Mouse (Mus musculus) hindlimb bud, embryonic 11.5 days (tissue): Measurements from ENCODE around the gene Tsacc.
"Not testable (repeated sequence)": the region's sequence is repeated elsewhere in the genome, so short reads cannot be mapped to it uniquely, and the experiment has no call there.

Experiments used
- DNase-seq: peaks from one replicate; pipeline ENCODE4 v3.0.0-alpha.2; 2012; ENCODE audit warnings: low read depth, low spot score; ENCODE audit errors: extremely low spot score

Gene Tsacc

DNA sequence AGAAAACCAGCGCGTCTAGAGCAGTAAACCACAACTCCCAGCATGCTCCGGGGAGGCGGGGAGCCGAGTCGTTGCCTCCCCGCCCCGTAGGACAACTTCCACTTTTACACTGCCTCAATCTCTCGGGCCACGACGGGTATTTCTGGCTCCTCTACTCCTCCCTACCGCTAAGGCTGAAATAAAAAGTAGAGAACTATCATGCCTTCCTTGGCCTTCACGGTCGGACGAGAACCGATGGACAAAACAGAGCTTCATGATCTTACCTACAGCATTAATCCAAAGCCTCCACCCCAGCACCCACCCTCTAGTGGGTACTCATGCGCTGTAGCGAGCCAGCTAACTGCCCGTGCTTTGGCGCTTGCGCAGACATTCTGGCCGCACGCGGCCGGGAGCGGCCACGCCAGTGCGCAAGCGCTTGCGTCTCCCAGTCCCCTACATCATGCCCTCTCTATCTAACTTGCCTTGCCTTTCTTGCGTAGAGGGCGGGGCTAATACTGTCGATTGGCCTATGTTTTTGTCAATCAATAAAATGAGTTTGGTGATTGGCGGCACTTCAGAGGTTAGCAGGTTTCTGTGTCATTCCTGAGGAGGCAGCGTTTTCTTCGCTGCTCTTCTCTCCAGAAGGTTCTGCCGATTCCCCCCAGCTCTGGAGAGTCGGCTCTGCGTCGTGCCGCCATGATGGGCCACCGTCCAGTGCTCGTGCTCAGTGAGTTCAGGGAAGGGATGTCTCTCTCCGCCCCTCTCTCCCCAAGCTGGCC is at the start of gene Tsacc, which contains the start of gene Cct3:
TSS of gene Tsacc (minus strand) at position 439 of the 758 bp plus-strand sequence.
TSS of gene Cct3 (plus strand) at position 556 of the 758 bp plus-strand sequence.
- peak; percentile 99 for DNase-seq

DNA sequence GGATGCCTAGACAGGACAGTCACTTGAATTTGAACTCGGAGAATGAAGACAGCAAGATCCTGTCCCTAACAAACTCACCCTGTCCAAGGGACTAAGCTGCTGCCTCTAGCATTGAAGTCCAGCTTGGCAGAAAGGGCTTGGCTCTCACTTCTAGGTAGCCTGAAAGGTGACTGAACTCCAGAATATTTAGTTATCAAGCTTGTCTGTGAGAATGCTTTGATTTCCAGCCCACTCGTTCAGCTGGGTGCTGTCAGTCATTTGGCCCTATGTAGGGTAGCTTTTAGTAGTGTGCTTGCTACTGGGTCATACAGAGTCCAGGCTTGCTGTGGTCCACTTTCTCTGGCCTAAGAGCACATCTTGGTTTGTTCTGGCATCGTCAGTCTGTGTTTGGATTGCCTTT is 42.2 kb upstream of the Tsacc start:
- DNase-seq, result no peak

DNA sequence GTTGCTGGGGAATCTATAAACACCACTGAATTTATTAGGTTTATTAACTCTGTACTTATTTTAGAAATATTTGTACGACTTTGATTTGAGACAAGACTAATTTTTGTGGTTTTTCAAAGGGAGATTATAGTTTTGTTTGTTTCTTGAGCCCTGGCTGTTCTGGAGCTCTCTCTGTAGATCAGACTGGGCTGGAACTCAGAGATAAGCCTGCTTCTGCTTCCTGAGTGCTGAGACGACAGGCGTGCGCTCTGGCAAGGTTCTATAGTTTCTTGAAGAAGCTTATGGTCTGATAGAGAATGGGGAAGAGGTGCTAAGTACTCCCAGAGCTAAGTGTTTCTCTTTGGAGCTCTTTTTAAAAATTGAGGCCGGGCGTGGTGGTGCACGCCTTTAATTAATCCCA is 41.5 kb upstream of the Tsacc start:
- no peak for DNase-seq

DNA sequence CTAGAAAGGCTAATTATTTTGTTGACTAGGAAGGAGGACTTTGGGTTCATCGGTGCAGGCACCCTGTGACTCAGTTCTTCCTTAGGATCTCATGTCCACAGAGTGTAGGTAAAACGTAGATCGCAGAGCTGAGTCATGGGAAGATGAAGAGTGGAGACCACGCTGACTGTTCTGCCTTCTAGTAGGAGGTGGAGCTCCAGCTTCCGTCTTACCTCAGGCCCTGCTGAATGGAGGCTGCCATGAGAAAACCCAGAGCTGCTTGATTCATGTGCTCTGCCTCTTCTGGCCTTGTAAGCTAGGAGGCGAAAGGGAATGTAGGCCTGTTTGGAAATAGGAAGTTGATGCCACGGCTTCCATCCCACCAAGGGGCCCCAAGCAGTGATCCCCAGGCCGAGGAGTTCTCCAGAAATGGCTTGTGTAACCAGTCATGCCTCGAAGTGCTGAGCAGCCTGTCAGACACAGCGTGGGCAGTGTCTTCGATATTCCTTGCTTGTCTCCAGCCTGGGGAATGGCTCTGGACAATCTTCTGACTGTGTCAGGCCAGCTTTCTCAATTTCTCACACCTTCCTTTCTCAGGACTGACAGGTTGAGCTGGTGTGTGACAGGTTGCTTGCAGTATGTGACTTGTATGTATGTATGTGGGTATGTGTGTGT is 40.7 kb upstream of the Tsacc start:
- DNase-seq, result no peak

DNA sequence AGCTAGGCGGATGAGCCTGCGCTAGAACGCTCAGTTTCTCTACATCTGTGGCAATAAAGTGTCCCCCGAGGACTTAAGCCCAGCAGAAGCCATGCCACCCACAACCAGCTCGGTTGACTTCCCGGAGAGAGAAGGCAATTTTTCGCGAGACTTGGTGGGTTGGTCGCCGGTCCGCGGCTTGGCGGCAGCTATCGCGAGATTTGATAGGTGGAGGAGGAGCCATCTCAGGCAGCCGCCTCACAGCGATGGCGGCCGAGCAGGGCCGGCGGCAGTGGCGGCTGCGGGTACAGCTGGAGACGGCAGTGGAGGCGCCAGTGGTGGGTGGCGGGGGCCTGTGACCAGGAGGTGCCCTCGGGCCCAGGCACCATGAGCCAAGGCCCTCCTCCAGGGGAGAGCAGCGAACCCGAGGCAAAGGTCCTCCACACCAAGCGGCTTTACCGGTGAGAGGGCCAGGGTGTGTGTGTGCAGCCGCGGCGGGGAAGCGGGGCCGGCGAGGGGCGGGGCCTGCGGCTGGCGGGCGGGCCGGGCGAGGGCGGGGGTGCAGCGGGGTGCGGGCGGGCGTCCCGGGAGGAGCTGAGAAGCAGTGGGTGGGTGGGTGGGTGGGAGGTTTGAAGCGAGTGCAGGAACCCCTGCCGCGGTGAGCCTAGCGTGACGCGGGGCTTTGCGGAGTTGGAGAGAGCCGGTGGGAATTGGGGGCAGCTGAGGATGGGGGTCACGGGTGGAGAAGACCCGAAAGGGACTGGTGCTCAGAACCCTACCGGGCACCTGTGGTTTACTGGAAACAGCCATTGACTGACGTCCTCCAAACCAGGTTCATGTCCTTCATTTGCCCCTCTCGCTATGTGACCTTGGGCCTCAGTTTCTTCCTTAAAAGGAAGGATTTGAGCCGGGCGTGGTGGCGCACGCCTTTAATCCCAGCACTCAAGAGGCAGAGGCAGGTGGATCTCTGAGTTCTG is 39.5 kb upstream of the Tsacc start, which contains the start of the genes Tmem79 and Smg5:
TSS of gene Tmem79 (minus strand) at position 91 of the 956 bp plus-strand sequence.
TSS of gene Smg5 (plus strand) at position 203 of the 956 bp plus-strand sequence.
- peak; percentile 93 for DNase-seq

DNA sequence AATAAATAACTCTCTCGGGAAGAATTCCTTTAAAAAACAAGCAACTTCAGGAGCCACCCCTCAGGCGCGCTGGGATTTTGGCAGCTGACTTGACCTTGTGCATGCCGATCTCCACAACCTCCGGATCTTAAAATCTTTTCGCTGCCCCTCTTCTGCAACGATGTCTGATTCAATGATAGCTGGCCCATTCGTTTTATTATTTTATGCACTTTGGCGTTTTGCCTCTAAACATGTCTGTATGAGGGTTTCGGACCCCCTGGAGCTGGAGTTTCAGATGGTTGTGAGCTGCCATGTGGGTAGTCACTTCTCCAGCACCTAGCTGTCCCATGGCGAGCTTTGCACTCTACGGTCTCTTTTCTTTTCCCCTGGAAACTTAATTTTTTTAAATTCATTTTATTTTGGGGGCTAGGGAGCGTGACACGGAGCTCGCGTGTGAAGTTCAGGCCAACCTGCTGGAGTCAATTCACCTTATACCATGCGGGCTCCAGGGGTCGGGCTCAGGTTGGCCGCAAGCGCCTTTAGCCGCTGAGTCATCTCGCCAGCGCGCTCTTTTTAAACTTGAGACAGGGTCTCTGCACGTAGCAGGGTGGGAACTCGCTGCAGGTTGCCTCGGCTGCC is 38.7 kb upstream of the Tsacc start:
- no peak for DNase-seq

DNA sequence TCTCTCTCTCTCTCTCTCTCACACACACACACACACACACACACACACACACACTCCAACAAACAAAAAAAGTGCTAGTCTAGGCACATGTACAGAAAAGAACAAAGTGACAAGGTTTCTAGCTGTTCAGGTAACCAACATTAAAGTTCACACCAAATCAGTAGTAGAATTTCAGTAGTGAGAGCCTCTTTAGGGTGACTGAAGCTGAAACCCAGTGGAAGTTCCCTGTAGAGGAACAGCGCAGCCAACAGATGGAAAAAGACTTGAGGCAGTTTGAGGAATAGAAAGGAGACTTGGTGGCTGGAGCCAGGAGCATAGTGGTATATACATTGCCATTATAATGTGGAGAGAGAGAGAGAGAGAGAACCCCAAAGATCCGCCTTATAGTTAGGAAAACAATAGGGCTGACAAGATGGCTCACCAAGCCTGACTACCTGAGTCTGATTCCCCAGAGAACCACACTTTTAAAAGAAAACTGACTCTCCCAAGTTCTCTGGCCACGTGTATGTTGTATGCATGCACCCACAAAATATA is 38.2 kb upstream of the Tsacc start:
- DNase-seq, result no peak

DNA sequence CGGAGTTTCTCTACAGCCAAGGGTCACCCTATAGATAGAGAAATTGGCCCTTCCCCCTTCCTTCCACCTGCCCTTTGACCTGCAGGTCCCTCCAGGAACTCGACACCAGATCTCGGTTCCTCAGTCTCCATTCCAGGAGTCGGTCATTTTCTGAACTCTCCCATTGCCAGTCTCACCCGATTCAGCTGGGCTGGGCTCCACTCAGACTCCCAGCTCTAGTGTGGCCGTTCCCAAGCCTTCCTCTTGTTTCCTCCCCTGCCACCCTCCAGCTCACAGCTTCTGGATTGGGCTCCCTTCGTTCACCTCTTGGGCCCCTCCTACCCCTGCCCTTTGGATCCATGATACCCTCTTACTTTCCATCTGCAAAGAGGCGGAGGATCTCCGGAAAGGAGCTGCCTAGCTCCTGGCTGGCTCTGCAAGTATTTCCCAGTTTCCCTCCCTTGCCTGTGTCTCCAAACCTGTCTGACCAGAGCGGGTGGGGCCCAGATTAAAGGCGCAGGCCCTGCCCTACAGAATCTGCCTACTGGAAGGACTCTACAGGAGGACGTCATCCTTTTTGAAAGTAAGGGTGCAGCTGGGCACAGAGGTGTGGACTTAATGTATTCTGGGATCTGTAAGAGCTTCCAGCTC is 37.3 kb upstream of the Tsacc start:
- DNase-seq, result no peak

DNA sequence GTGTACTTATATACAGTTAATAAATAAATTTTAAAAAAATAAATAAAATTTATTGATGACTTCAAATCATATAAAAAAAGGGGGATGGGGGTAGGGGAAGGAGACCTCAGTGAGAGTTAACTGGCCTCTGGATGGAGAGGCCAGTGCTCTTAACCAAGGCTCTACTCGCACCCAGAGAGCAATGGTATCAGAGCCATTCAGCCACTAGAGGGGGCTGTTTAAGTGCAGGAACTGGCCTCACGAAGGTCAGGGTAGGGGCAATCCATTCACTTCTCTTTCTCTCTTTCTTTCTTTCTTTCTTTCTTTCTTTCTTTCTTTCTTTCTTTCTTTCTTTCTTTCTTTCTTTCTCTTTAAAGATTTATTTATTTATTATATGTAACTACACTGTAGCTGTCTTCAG is 34.5 kb upstream of the Tsacc start:
- DNase-seq, result no peak

DNA sequence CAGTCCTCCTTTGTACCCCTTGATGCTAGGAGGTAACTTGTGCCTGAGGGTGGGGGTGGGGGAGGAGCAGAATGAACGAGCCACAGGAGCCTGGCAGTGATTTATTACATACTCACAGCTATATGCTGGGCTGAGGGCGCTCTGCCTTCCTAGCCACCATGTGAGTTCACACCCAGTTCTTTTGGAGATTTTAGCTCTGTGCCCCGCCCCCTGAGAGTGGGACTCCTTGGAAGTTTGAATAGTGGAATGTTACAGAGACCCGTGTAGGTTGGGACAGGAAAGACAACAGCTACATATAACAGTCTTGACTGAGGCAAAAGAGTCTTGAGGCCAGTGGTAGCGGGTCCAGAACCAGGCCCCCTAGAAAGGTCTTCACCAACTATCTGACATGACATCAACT is 32.2 kb upstream of the Tsacc start:
- no peak for DNase-seq

DNA sequence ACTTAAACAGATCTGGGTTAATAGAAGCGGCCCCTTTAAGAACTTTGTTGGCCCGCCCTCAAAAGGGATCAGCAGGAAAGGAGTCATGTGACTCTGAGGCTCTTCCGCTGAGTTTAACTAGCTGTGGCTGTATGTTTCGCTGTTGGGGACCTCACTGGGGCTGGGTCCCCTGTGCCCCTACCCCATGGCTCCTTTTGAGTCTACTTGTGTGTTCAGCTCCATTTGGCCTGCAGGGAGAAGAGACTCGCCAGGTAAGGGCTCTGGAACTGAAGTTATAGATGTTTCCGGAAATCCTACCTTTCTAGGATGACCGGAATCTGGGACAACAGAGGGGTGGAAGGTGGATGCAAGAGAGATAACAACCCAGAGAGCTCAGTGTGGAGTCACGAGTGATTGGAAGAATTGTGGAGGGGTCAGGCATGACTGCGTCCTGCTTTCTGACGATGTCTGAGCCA is 28.2 kb upstream of the Tsacc start, which contains the start of gene Glmp:
TSS of gene Glmp (plus strand) at position 73 of the 455 bp plus-strand sequence.
- no peak for DNase-seq

DNA sequence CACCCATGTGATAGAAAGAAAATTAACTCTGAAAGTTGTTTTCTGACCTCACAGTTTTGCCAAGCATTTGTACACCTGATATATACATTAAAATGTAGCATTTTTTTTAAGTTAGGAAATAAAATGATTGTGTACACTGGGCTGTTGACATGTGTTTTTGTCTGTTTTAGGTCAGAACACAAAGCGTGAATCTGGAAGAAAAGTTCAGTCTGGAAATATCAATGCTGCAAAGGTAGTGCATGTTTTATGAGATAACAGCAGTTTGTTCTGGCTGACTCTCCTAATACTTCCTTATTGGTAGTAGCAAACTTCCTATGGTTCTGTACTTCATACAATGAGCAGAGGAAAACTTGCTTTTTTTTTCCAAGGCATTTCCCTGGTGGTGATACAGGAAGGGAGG is 2.4 kb upstream of the Tsacc start:
- DNase-seq, result no peak

DNA sequence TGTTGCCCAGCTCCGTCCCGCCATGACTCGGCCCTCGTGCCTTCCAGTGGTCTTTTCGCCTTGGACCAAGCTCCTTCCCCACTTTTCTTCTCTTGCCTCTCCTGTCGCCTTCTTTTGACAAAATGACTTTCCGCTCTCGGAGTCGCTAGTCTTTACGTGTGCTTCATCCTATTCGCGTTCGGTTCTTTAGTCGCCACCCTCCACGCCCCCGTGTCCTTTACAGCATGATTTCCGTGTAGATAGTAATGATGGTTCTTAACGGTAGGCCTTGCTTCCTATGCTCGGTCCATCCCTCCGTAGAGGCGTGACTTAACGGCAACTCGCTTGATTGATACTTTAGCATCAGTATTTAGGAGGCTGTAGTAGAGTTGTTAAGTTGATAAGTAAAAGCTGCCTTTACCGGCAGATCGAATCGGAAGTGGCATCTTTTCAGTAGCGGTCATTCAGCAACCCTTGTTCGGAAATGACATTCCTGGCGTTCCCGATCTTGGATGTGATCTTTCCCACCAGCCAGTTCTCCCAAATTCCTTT is 587 bp upstream of the Tsacc start:
- DNase-seq, result no peak

DNA sequence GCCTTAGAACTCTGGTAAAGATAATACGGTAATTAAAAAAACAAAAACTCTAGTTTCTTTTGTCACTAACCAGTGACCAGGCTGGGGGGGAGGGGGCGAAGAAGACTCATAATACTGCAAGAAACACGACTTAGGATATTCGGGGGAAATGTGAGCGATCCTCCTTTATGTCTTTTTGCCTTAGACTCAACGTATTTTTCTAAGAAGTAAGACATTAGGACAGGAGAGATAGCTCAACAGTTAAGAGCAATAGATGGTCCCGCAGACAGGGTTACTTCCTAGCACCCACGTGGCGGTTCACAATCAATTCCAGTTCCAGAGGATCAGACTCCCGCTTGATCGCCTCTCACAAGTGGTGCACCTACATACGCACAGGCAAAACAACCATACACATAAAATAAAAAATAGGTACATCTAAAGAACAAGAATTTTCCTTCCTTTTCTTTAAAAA is 664 bp downstream of the Tsacc start:
- no peak for DNase-seq

DNA sequence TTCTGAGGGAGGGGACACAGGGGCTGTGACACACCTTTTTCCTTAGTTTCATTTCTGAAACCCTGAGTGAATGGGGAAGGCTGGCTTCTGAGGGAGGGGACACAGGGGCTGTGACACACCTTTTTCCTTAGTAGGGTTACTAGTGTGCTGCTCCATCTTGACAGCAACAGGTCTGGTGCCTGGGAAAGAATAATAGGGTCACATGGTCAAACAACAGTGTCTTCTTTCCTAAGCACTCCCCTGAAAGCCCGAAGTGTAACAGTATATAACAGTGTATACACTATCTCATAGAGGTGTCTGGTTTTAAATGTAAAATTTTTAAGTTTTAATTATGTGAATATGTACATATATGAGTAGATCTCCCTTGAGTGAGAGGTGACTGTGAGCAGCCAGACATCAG is 1.5 kb downstream of the Tsacc start:
- DNase-seq, result not testable (repeated sequence)

DNA sequence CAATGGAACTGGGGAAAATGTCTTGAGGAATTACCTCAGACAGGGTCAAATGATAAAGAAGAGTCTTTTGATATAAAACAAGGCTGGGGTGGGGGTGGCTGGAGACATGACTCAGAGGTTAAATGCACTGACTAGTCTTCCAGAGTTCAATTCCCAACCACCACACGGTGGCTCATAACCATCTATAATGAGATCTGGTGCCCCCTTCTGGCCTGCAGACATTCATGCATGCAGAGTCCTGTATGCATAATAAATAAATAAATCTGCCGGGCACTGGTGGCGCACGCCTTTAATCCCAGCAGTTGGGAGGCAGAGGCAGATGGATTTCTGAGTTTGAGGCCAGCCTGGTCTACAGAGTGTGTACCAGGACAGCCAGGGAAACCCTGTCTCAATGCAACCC is 4.8 kb downstream of the Tsacc start:
- no peak for DNase-seq

DNA sequence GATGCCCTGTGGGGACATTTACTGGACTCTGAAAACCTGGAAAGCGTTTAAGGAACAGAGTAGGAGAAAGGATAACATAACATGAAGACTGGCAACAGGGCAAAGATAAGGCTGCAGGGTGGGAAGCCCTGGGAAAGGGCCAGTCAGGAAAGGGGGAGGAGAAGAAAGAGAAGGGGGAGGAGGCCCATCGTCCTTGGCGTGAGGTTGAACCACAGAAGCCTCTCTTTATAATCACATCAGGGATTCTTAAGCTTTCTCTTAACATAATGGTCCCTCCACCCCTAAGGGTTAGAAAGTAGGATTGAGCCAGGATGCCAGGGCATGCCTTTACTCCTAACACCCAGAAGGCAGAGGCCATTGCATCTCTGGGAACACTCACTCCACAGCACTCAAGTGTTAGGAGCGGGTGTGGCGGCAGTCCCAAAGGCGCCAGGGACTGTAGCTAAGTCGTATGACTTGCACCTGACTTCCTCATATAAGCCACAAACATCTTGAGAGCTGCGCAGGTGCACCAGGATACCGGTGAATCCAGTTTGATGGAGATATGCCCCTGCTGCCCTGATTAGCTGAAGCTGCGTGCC is 8.6 kb downstream of the Tsacc start:
- not testable (repeated sequence) for DNase-seq

DNA sequence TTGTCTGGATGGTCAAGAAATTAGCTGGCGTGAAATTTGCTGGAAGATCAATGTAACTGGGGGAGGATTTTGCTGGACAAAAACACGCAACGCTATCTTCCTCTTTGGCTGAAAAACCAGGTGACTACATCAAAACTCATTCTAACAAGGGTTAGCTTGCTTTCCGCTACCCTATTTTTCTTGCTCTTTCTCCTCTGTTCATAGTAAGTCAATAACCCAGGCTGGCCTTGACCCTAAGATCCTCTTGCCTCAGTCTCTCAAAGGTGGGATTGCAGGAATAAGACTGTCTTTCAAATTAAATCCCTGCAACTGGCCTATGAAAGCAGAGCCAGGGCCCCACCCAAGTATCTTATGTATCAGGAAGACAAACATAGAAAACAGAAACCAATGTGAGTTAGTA is 9.7 kb downstream of the Tsacc start, which contains the start of gene Gm38392:
TSS of gene Gm38392 (minus strand) at position 101 of the 400 bp plus-strand sequence.
- DNase-seq, result no peak

DNA sequence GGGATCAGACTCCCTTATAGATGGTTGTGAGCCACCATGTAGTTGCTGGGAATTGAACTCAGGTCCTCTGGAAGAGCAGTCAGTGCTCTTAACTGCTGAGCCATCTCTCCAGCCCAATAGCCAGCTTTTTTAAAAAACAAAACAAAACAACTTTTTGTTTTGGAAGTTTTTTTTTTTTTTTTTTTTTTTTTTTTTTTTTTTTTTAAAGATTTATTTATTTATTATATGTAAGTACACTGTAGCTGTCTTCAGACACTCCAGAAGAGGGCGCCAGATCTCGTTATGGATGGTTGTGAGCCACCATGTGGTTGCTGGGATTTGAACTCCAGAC is 11.3 kb downstream of the Tsacc start:
- not testable (repeated sequence) for DNase-seq
